Mouse (Mus musculus) thymus, postnatal 14 days (tissue): ENCODE data around the gene Gtf3c1.

Source experiments
- DNase-seq: peaks from one replicate; pipeline ENCODE4 v3.0.0; 2021

Gtf3c1 gene

DNA sequence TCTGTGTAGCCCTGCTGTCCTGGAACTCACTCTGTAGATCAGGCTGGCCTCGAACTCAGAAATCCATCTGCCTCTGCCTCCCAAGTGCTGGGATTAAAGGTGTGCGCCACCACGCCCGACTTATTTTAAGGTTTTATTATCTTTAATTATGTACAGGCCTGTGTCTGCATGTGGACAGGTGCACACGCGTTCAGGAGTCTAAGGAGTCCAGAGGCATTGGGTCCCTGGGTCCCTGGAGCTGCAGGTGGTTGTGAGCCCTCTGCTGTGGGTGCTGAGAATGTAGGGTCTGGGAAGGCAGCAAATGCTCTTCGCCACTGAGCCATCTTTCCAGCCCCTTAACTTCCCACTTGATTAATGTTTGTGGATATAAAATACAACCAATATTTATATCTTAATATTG lies 92.1 kb downstream of the Gtf3c1 start:
- DNase-seq, result no peak

GRCm38 (mm10) chr7:125613579-125613978 lies 94.0 kb downstream of the Gtf3c1 start:
- no peak for DNase-seq

DNA sequence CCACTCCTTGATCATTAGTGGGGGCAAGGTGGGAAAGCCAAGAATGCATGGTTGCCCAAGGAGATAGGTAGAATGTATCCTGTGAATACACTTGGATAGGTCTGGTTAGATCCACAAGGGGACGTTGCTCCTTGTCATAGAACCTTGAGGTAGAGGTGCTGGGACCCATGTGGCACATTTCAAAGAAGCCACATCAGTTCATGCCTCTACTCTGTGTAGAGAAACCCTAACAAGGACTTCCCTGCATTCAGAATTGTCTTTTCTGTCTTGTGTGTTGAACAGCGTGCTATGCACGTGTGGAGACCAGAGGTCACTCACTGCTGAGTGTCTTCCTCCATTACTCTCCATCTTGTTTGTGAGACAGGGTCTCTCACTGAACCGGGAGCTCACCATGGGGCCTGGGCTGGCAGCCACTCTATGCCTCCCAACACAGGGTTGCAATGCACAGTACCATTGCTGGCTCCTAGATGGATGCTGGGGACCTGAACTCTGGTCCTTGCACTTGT lies 99.3 kb downstream of the Gtf3c1 start:
- DNase-seq, result no peak

DNA sequence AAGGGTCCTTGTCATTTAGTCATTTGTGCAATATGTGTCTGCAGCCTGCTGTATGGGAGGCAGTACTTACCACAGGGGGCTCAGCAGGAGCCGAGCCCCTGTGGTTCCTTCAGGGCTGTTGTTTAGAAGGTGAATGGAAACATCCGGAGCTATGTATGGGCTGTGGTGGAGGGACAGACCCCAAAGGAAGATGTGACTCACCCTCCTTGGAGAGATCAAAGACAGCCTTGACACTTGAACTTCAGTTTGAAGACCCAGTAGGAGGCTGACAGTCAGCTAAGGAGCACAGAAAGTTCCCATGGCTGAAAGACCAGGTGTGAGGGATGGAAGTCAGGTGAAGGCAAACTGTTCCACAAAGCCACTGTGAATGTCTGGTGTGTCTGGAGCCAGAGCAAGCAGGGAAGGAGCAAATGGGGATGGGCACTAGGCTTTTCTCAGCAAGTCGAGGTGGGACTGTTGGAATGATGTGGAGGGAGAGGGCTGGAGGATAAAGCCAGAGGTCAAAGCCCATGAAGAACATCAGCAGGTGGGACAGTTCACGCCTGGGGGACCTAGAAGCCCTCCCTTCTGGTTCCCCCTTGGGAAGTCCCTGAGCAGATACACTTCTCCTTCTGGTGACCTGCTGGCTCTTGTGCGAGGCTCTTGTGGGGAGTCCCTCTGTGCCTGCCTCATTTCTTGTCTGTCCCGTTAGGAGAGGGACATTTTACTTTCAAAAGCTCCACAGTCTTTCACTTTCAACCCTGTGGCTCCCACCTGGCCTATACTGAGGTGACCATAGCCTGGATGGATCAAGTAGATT lies 100.0 kb downstream of the Gtf3c1 start:
- peak; percentile 72 for DNase-seq

DNA sequence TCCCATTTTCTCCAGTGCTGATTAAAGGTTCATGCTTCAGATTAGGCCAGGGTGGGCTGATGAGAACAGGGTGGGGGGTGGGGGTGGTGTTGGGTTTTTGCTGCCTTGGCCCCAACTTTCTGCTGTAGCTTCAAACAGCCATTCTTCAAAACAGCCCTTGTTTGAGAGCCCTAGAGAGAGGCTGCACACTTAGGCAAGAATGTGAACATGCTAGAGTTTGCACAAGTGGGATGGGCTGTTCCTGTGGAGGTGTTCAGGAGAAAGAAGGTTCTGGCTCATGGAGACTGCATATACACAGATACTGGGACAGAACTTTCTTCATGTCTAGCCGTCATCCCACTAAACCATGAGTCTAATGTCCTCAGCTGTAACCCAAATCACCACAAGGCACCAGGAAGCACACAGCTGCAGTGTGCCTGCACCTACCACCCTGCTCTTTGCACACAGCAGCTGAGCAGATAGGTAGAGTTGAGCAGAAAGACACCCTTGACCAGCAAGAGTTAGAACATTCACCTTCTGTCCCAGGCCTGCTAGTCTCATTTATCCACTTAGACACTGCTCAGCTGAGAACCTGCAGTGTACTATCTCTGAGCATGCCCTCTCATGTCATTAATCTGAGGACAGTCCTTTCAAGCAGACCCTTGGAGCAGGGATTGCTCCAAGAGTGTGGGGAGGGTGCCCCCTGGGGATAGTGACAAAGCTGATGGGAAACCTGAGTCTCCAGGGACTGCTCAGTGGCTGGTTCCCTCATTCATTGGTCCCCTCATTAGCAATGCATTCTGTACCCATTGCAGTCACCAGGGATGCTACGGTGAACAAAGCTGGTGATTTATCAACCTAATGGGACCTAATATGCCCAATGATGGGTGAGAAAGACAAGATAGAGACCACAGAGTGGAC lies 101.1 kb downstream of the Gtf3c1 start:
- DNase-seq, result no peak

GRCm38 (mm10) chr7:125605725-125606139 lies 101.8 kb downstream of the Gtf3c1 start:
- DNase-seq, result peak; percentile 98

DNA sequence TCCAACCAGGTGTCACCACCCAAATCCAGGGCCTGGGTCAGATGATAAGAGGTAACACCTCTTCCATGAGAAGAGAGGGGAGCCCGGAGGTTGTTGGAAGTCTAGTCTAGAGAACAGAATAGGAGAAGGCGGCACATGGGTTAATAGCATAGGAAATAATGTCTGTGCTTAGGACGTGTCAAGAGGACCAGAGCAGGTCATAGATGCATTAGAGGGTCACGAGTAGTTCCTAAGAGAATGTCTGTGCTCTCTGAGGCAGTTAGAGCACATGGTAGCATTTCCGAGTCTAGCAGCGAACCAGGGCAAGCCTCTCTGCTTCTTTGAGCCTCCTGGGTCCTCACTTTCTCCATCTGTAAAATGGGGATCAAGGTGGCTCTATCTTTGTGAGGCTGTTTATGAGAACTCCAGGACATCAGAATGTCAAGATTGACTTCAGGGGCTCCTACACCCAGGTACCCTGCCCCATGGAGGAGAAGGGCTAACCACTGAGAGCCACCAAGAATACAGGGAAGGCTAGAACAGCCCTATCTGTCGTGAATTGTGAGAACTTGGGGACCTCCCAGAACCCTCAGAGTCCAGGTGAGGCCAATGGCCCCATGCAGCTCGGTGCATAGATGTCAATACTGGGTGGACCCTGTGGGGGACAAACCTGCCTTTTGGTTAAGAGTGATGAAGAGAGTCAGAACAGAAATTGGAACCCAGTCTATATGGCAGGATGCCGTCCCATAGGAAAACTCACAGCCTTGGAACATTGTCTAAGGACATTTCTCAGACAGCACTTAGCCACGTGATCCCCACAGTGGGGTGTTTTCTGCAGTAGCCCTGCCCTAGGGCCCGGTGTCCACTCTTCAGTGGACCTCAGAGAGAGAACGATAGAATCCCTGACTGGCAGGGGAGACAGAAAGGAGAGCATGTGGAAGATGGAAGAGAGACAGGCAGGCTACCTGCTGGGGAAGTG lies 102.9 kb downstream of the Gtf3c1 start:
- no peak for DNase-seq

DNA sequence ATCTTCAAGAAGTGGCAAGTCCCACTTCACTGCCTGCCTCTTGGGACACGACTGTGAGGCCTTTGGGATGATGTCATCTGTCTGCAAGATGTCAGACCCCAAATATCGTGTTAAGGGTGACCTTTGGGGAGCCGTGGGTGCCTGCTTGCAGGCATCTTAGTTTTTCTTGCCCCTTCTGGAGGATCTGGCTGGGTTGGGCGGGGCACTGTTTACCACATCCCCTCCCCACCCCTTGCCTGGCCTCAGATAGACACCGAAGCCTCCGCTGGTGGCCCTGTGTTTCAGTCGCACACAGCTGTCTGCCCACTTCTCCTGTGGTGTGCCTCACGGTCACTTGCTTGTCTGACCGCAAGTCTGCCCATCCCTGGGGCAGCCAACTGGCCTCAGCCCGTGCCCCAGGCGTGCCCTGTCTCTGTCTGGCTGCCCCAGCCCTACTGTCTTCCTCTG lies 104.4 kb downstream of the Gtf3c1 start, which contains the start of gene Il21r:
Il21r (plus strand) TSS at position 245 of the 447 bp plus-strand sequence.
- DNase-seq, result peak; percentile 87

DNA sequence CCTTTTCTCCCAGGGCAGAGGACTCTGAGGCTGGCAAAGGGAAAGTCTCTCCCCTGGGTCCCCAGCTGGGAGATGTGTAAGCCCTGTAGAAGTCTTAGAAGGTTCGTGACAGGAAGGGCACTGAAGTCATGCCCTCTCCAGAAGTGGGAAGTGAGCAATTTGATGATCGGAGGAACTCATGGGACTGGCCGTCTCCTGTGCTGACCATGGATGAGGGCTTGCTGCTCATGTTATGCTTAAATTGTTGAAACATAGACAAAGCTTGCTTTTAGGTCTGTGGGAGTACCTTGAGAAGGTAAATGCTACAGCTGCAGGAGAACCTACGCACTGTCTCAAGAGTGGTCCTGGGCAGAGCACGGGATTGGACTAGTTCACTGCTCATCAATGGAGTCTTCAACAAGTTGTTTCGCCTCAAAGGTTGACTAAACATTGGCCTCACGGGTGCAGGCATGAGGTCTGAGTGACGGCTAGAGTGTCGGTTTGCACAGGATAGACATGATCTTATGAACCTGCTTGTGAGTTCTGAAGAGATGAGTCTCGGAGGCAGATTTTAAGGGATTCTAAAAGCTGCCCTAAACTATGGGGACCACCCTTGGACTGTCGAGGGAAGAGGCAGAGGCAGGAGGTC lies 105.6 kb downstream of the Gtf3c1 start:
- no peak for DNase-seq

- no peak for DNase-seq
These were observed 106.3 kb downstream of the Gtf3c1 start for GRCm38 (mm10) chr7:125601280-125601670.

DNA sequence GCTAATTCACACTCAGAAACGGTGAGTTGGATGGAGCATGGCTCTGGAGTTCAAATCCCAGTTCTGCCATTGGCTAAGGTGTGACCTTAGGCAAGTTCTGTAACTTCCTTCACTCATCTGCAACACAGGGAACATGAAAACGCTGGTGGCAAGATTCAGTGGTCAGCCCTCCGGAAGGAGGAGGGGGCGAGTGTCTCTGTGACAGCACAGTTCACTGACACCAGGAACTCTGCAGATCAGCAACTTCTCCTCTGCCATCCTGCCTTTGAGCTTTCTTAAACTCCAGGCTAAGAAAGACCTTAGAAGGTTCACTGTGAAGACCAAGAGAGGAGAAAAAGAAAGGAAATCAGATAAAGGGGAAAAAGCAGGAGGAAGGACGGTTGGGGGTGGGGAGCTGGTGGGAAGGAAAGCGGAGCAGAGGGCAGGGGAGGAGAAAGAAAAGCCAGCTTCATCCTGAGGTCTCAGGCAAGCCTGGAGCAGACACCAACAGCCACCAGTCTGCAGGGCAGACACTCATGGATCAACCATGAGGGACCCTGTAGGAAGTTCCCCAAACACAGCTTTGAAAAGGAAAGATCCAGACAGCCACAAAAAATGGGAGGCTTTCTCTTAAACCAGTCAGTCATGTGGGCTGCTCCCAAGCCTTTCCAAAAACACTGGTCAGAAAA lies 106.8 kb downstream of the Gtf3c1 start:
- DNase-seq, result no peak

DNA sequence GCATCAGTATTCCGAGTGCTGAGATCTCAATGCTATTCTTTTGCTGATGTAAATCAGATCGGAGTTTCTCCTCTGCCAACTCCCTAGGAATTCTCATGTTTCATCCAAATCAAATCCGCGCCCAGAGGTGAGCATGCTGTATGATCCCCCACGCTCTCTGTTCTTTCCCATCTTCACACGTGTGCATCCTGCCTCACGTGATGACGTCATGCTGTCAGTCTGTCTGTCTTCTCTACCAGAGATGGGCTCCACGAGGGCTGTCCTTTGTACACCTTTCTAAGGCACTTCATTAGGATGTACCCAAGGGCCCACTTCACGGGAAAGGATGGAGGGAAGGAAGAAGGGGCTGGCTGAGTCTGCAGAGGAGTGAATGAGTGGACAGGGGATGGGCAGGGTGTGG lies 107.4 kb downstream of the Gtf3c1 start:
- no peak for DNase-seq

DNA sequence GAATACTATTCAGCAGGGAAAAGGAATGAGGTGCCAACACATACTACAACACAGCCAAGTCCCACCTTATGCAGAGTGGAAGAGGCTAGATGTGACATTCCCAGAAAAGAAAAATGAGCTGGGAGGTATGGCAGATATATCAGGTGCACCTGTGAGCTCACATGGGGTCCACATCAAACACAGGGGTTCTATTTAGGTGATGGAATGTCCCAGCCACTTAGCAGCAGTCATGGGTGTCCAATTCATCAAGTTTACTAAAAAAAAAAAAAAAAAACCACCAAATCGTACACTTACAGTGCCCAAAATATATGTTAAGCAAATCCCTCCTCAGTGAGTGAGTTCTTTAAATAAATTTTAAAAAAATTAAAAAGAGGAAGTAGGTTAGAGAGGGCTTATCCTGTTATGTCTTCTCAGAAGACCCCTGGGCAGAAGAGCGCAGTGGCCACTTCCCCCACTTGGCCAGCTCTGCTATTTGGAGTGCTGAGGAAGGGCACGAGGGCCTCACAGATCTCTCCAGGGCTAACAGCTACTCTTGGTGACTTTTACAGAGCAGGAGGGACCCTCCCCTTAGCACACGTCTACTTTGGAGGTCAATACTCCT lies 108.1 kb downstream of the Gtf3c1 start:
- no peak for DNase-seq

DNA sequence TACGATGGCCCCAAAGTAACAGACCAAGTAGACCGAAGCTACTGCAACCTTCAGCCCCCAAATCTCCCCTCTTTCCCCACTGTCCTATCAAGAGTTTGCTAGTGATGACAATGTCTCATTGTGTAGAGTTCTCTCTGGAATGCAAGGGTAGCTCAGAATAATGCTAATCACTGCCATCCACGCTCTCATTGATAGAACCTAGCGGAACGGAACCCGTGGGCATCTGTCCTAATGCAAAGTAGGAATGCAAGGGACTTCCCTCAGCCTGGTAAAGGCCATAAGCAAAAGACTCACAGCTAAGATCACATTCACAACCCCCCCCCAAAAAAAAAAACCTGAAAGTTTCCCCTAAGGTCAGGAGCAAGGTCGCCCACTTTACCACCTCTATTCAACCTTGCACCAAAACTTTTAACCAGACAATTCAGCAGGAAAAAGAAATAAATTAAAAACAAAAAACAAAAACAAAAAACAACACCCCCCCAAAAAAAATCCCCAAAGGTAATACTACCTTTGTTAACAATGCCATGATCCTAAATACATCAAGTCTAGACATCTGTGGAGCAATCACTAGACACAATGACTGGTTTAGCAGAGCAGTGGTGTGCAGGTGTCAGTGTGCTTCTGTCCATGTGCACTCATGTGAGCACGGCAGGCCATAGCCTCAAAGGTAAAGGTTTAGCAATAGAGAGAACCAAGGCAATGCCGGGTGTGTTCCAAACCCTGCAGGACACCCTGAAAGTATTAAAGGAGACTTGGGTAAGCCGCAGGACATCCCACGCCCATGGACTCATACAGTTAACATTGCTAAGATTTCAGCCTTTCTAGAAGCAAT lies 109.8 kb downstream of the Gtf3c1 start:
- DNase-seq, result no peak

DNA sequence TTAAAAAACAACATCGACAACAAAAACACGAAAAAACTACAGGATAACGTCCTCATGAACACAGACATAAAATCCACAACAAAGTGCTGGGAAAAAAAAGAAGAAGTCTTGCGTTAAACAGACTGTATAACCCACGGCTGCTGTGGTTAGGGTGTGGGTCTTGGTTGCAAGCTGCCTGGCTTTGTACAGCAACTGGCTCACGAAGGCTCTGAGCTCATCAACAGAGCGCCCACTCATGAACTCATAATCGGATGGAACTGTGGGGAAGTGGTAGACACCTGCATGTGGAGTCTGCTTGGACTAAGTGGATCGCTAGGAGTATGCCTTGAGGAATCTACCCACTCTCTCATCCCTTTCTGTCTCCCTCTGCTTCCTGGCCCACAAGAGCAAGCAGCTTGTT lies 110.5 kb downstream of the Gtf3c1 start:
- DNase-seq, result peak; percentile 57

GRCm38 (mm10) chr7:125596406-125596805 lies 111.2 kb downstream of the Gtf3c1 start:
- DNase-seq, result no peak

DNA sequence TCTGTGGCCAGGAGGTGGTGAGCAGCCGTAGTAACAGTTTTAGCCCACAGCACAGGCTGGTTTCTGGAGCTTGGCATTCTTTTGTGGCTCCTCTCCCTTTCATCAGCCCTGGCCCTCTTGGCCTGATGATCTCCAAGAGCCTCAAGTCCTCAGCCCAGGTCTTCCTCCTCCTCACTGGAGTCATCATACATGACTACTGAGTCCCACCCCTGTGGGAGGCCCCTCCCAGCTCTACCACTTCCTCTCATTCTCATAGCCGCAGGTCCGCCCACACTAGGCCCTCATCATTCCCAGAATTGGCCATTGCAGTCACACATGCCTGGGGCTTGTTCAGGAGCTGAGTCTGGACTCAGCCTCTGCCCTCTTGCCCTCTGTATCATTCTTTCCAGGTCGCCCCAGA lies 113.7 kb downstream of the Gtf3c1 start:
- DNase-seq, result peak; percentile 82
